Mouse (Mus musculus) testis, postnatal 10 days (tissue): ENCODE data around the gene Cand1.
A peak's percentile ranks its signal among the peaks of the same experiment; 100 is the strongest.

Experiments
- DNase-seq: peaks from one replicate; pipeline ENCODE4 v3.0.0; 2021; ENCODE audit warnings: low spot score

Gene Cand1

GRCm38 (mm10) chr10:119239969-119240721, at the start of gene Cand1:
TSS of gene Cand1 (minus strand) at chr10:119240055.
- peak; percentile 100 for DNase-seq

GRCm38 (mm10) chr10:119278871-119279270, 39.0 kb upstream of the Cand1 start:
- no peak for DNase-seq

- no peak for DNase-seq
Observed at GRCm38 (mm10) chr10:119274333-119274732, 34.5 kb upstream of the Cand1 start.

- no peak for DNase-seq
Observed at GRCm38 (mm10) chr10:119272536-119272935, 32.7 kb upstream of the Cand1 start.

GRCm38 (mm10) chr10:119272005-119272404, 32.1 kb upstream of the Cand1 start:
- DNase-seq, result no peak

- no peak for DNase-seq
Observed at GRCm38 (mm10) chr10:119271101-119271500, 31.2 kb upstream of the Cand1 start.

GRCm38 (mm10) chr10:119270384-119270985, 30.6 kb upstream of the Cand1 start:
- DNase-seq, result no peak

GRCm38 (mm10) chr10:119264761-119265160, 24.9 kb upstream of the Cand1 start:
- DNase-seq, result peak; percentile 67

- DNase-seq, result no peak
Observed at GRCm38 (mm10) chr10:119262821-119263220, 23.0 kb upstream of the Cand1 start.

- no peak for DNase-seq
Observed at GRCm38 (mm10) chr10:119257876-119258275, 18.0 kb upstream of the Cand1 start.

GRCm38 (mm10) chr10:119244146-119244545, 4.3 kb upstream of the Cand1 start:
- DNase-seq, result no peak

- no peak for DNase-seq
Observed at GRCm38 (mm10) chr10:119240722-119241089, 851 bp upstream of the Cand1 start.

- no peak for DNase-seq
Observed at GRCm38 (mm10) chr10:119239633-119239968, 254 bp downstream of the Cand1 start.

GRCm38 (mm10) chr10:119238985-119239631, 747 bp downstream of the Cand1 start:
- peak; percentile 77 for DNase-seq

GRCm38 (mm10) chr10:119231526-119231925, 8.3 kb downstream of the Cand1 start:
- no peak for DNase-seq

- DNase-seq, result no peak
Observed at GRCm38 (mm10) chr10:119230703-119231102, 9.2 kb downstream of the Cand1 start.

GRCm38 (mm10) chr10:119230074-119230669, 9.7 kb downstream of the Cand1 start:
- DNase-seq, result no peak

- no peak for DNase-seq
Observed at GRCm38 (mm10) chr10:119223686-119224085, 16.2 kb downstream of the Cand1 start.

- no peak for DNase-seq
Observed at GRCm38 (mm10) chr10:119221631-119222030, 18.2 kb downstream of the Cand1 start.

GRCm38 (mm10) chr10:119219415-119219814, 20.4 kb downstream of the Cand1 start:
- DNase-seq, result no peak

GRCm38 (mm10) chr10:119218274-119219080, 21.4 kb downstream of the Cand1 start:
- no peak for DNase-seq

GRCm38 (mm10) chr10:119212443-119212842, 27.4 kb downstream of the Cand1 start:
- DNase-seq, result no peak
